Mouse (Mus musculus): Measurements from ENCODE around the gene Enkd1.

DNA sequence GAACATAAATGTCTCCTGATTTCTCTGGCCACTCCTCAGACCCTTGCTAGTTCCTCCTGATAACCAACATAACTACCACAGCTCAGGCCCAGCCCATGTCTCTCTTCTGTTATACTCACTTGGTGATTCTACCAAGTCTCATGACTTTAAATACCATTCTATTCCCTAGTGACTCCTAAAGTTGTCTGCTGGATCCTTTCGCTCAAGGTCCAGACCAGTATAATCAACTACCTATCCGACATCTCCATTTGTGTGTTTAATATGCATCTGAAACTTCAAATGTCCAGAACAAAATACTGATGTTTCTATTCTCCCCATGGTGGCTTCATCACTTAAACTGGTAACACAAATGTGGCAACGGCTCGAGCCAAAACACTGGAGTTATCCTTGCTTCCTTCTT lies 35.3 kb upstream of the Enkd1 start:
- TF ChIP-seq POLR2AphosphoS2 (IDR thresholded peaks at IDR 0.05; ENCODE audit: low read length) (no peak), CTCF (IDR thresholded peaks at IDR 0.05 in 2 of 3, conservative IDR thresholded peaks at IDR 0.05 in 1 of 3; ENCODE audit: control insufficient read depth in 1 of 3, insufficient read depth in 1 of 3, low read depth in 2 of 3, low read length in 3 of 3, poor library complexity in 1 of 3, severe bottlenecking in 1 of 3) (no peak), MXI1 (IDR thresholded peaks at IDR 0.05; ENCODE audit: low read depth, low read length) (no peak), CHD1 (IDR thresholded peaks at IDR 0.05; ENCODE audit: low read depth, low read length) (no peak), POLR2A (IDR thresholded peaks at IDR 0.05; ENCODE audit: control insufficient read depth in 1 of 2, insufficient read depth in 1 of 2, low read depth in 1 of 2, low read length in 2 of 2, poor library complexity in 1 of 2) (no peak), MAX (IDR thresholded peaks at IDR 0.05; ENCODE audit: low read length) (no peak), ETS1 (IDR thresholded peaks at IDR 0.05; ENCODE audit: low read depth, low read length) (no peak), JUND (IDR thresholded peaks at IDR 0.05; ENCODE audit: low read depth, low read length) (no peak), USF1 (IDR thresholded peaks at IDR 0.05; ENCODE audit: low read depth, low read length) (no peak), TBP (IDR thresholded peaks at IDR 0.05; ENCODE audit: low read depth, low read length) (no peak)

All from MEL (cell line).